Mouse (Mus musculus) hindbrain, postnatal 0 days (tissue): ENCODE measurements at regions not wholly inside any gene's neighbourhood (a gene's known extent, or its start where the extent isn't known, plus 50 kb on each side); places are given as distances from the start of the nearest gene placed in this dataset.

Source experiments
- ATAC-seq: fragments of 200-750 bp; cut with Nextera tagmentation; 2 replicates; pipeline ENCODE4 v1.8.0; 2017; ENCODE audit warnings: mild to moderate bottlenecking, moderate TSS enrichment, moderate library complexity
- DNase-seq: peaks from one replicate; pipeline ENCODE4 v3.0.0-alpha.2; 2015; ENCODE audit warnings: low spot score
- H3K27ac ChIP-seq: fragments of 300-500 bp; sonication (generic); 2 replicates; pipeline ENCODE4 v1.5.1; 2014; ENCODE audit warnings: mild to moderate bottlenecking
- H3K27me3 ChIP-seq: fragments of 300-500 bp; sonication (generic); 2 replicates; pipeline ENCODE4 v1.6.1; 2014; ENCODE audit warnings: low read length, mixed read lengths; ENCODE audit not compliant: insufficient read depth
- H3K36me3 ChIP-seq: fragments of 300-500 bp; sonication (generic); 2 replicates; pipeline ENCODE4 v1.6.1; 2014; ENCODE audit warnings: low read length, mixed read lengths; ENCODE audit not compliant: insufficient read depth
- H3K4me1 ChIP-seq: fragments of 300-500 bp; sonication (generic); 2 replicates; pipeline ENCODE4 v1.6.1; 2014; ENCODE audit warnings: antibody characterized with exemption, low read length, mixed read lengths; ENCODE audit not compliant: insufficient read depth
- H3K4me2 ChIP-seq: fragments of 300-500 bp; sonication (generic); 2 replicates; pipeline ENCODE4 v1.6.1; 2014; ENCODE audit warnings: low read depth, mild to moderate bottlenecking, low read length, moderate library complexity, mixed read lengths
- H3K4me3 ChIP-seq: fragments of 300-500 bp; sonication (generic); 2 replicates; pipeline ENCODE4 v1.5.1; 2014; ENCODE audit warnings: low read length
- H3K9ac ChIP-seq: fragments of 300-500 bp; sonication (generic); replicated peaks from 2 replicates; pipeline ENCODE4 v1.6.1; 2014; ENCODE audit warnings: mild to moderate bottlenecking, low read length, moderate library complexity, mixed read lengths
- H3K9me3 ChIP-seq: fragments of 300-500 bp; sonication (generic); 2 replicates; pipeline ENCODE4 v1.6.1; 2016; ENCODE audit warnings: low read length, mixed read lengths
- CTCF ChIP-seq: IDR thresholded peaks from 2 replicates; pipeline ENCODE4 v1.5.1; 2016; ENCODE audit warnings: antibody characterized with exemption, control low read depth, low read depth
- WGBS: fragments of 180-500 bp; shearing (Covaris S2); extraction: QIAGEN DNeasy Blood & Tissue Kit; methylation state at CpG from one replicate; pipeline ENCODE4 v1.1.7; 2014; 5-methylcytosine and 5-hydroxymethylcytosine counted together

DNA sequence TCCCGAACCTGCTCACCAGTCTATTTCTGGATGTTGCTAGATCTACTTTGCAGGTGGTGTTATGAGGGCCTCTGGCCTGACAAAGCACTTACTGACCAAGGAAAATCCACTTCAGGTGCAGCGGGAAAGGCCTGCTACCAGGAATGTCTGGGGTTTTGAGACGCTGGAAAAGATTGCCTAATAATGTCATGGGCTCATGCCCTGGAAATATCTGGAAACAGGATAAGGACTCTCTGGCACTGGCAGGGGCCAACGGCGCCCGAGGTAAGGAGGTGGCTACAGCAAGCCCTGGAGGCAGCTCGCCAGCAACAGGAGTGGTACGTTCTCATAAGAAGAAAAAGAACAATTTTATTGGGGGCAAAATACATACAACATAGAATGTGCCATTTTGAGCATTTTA lies 94.7 kb downstream of the Zfp36l1 start:
- WGBS: 77% methylated on average over 8 of the region's 8 CpGs
- peaks cover 19% of the 10 kb centered on the region for H3K4me1 ChIP-seq

DNA sequence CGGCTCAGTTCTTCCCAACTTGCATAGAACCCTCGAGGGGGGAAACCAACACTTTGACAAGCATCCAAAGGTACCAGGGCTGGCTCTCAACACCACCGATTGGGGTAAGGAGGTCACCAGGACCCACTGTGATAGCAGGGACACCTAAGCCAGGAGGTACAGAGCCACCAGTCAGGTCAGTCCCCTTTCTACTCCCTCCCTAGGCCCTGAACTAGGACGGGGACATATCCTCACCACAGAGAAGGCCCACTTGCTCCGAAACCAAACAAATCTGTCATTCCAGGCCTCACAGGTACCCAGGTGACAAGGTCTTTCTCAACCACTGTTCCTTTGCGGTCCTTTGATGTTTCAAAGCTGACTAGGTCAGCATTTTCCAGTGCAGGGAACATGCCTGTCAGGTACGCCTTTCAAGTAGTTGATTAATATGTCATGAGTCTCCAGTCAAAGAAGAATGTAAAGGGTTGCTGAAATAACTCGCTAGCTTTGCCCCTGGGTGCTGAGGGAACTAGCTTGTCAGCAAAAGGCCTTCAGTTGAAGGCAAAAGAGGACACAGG lies 95.4 kb downstream of the Zfp36l1 start:
- WGBS: 78% methylated on average over 8 of the region's 8 CpGs
- no peak for ATAC-seq
- TF ChIP-seq CTCF: no peak
- no peaks in the 10 kb centered on the region for H3K27me3 ChIP-seq
- no peak overlapping the region for H3K9ac ChIP-seq
- no peaks in the 10 kb centered on the region for H3K9me3 ChIP-seq
- H3K27ac ChIP-seq: no peak overlapping the region
- peaks cover 14% of the 10 kb centered on the region for H3K4me1 ChIP-seq
- H3K4me3 ChIP-seq: no peak overlapping the region
- no peak for DNase-seq
- H3K4me2 ChIP-seq: no peak overlapping the region
- no peaks in the 10 kb centered on the region for H3K36me3 ChIP-seq

More for the DNA sequence above, 94.7 kb downstream of the Zfp36l1 start:
- no peak overlapping the region for H3K4me3 ChIP-seq
- H3K27me3 ChIP-seq: no peaks in the 10 kb centered on the region
- H3K36me3 ChIP-seq: no peaks in the 10 kb centered on the region
- DNase-seq (no peak), ATAC-seq (no peak)
- H3K27ac ChIP-seq: no peak overlapping the region
- H3K9ac ChIP-seq: no peak overlapping the region
- TF ChIP-seq CTCF: no peak
- H3K9me3 ChIP-seq: no peaks in the 10 kb centered on the region
- H3K4me2 ChIP-seq: no peak overlapping the region

DNA sequence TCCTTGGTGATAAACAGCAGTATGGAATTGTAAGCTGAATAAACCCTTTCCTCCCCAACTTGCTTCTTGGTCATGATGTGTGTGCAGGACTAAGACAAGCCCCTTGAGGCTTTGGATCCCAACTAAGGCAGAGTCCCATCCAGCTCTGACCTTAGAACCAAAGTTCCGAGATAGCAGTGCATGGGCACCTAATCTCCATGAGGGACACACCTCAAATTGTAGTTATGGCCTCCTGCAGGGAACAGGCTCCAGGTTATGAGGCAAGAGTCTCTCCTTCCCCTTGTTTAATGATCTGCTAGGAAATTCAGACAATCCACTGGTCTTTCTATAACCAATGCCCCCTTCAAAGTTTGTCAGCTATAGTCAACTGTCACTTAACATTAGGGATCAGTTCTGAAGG lies 96.9 kb downstream of the Zfp36l1 start:
- no peak overlapping the region for H3K27ac ChIP-seq
- no peaks in the 10 kb centered on the region for H3K27me3 ChIP-seq
- WGBS: 97% methylated on average over 1 of the region's 1 CpGs
- H3K4me3 ChIP-seq: no peak overlapping the region
- TF ChIP-seq CTCF: no peak
- DNase-seq (no peak), ATAC-seq (no peak)
- peaks cover 3% of the 10 kb centered on the region for H3K4me1 ChIP-seq
- no peak overlapping the region for H3K9ac ChIP-seq
- H3K9me3 ChIP-seq: no peaks in the 10 kb centered on the region
- H3K4me2 ChIP-seq: no peak overlapping the region
- no peaks in the 10 kb centered on the region for H3K36me3 ChIP-seq

DNA sequence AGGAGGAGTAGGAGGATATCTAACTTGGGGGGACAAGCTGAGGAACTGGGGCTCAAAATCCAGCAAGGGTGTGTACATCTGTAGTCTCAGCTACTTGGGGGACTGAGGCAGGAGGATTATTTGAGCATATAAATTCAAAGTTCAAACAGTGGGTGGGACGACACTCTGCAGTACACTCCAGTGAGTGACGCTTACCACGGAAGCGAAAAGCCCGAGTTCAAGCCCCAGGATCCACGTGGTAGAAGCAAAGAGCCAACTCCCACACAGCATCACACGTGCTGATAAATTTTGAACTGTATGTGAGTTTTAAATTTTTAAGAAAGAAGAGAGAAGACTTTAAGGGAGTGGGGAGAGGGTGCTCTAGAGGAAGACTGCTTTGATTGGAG lies 98.2 kb downstream of the Zfp36l1 start:
- DNase-seq (no peak), ATAC-seq (peak; percentile 37; the same call in 1 of the 2 replicates)
- no peak for TF ChIP-seq CTCF
- Histone ChIP-seq H3K36me3 (no peaks in the 10 kb centered on the region), H3K4me2 (peak overlapping the region; percentile 44), H3K9me3 (no peaks in the 10 kb centered on the region), H3K4me3 (no peak overlapping the region), H3K27me3 (no peaks in the 10 kb centered on the region), H3K4me1 (no peaks in the 10 kb centered on the region; the same call in 1 of the 2 replicates), H3K27ac (peak overlapping the region; percentile 75), H3K9ac (no peak overlapping the region; the same call in 1 of the 2 replicates)
- 37% methylated on average over 7 of the region's 7 CpGs for WGBS

DNA sequence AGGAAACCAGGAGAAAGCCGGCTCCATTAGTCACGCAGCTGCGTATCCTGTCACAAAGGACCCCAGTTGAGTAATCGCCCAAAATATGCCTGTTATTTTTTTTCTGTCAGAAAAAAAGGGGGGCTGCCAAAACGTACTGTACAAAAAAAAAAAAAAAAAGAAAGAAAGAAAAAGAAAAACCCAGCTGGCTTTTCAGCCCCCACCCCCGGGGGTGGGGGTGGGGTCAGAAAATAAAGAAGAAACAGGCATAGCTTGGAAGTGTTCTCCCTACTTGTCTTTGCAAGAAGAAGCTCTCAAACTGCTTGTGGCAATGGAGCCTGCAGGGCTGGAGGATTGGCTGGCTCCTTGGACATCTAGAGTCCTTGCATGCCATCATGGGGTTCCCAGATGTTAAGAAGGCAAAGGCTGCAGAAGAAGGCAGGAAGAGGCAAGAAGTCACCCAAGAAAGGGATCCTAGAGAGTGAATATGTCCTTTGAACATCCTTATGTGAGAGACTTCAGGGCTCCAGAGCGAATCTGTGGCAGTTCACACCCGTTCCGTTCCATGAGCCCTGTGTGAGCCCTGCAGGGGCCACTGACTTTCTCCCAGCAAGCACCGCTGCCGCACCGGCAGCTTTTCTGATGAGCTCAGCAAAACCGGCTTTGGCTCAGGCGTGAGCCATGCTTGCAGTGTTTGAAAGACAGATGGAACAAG lies 98.8 kb downstream of the Zfp36l1 start:
- no peaks in the 10 kb centered on the region for H3K36me3 ChIP-seq
- H3K9ac ChIP-seq: peak overlapping the region; percentile 19; the same call in 1 of the 2 replicates
- no peaks in the 10 kb centered on the region; the same call in 1 of the 2 replicates for H3K4me1 ChIP-seq
- H3K27me3 ChIP-seq: no peaks in the 10 kb centered on the region
- peak overlapping the region; percentile 44 for H3K4me2 ChIP-seq
- 6% methylated on average over 14 of the region's 14 CpGs for WGBS
- peak overlapping the region; percentile 1; the same call in 1 of the 2 replicates for H3K4me3 ChIP-seq
- DNase-seq (peak; percentile 74), ATAC-seq (peak; percentile 79)
- TF ChIP-seq CTCF: no peak
- H3K9me3 ChIP-seq: no peaks in the 10 kb centered on the region
- H3K27ac ChIP-seq: peak overlapping the region; percentile 75

DNA sequence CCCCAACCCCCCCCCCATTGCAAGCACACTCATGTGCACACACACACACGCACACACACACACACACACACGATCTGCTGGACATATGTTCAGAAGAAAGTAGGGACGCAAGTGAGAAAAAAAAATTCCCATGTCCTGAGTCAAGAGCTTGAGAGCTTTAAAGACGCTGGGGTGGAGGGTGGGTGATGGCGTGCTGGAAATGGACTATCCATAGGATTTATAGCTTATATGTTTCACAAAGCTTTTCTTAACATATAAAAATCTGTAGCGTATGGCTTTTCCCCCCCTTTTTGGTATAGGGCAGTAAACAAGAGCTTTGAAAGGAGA lies 99.3 kb downstream of the Zfp36l1 start:
- Histone ChIP-seq H3K4me1 (no peaks in the 10 kb centered on the region; the same call in 1 of the 2 replicates), H3K9ac (peak overlapping the region; percentile 19; the same call in 1 of the 2 replicates), H3K4me3 (peak overlapping the region; percentile 1; the same call in 1 of the 2 replicates), H3K27me3 (no peaks in the 10 kb centered on the region), H3K4me2 (peak overlapping the region; percentile 44), H3K36me3 (no peaks in the 10 kb centered on the region), H3K9me3 (no peaks in the 10 kb centered on the region), H3K27ac (peak overlapping the region; percentile 75; the same call in 1 of the 2 replicates)
- ATAC-seq: peak; percentile 43; the same call in 1 of the 2 replicates
- no peak for TF ChIP-seq CTCF
- peak; percentile 25 for DNase-seq
- whole genome bisulfite sequencing: 30% methylated on average over 6 of the region's 6 CpGs

DNA sequence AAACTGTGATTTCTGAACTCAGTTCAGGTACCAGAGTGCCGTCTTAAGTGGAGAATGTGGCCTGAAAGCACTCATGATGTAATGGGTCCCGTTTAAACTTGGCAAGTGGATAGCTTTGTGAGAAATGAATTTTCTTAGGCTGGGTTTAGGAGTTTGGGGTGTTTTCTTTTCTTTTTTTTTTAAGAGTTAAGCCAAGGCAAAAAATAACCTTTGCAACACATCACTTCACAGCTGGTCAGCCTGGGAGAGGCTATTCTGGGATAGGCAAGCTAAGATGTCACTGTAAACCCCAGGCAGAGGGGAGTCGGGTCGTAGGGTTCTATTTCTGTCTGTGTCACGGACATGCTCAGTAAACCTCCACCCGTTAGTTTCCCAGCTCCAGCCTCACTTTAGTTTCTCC lies 100.9 kb downstream of the Zfp36l1 start:
- TF ChIP-seq CTCF: no peak
- no peak for ATAC-seq
- Histone ChIP-seq H3K27me3 (no peaks in the 10 kb centered on the region), H3K36me3 (no peaks in the 10 kb centered on the region), H3K4me1 (no peaks in the 10 kb centered on the region; the same call in 1 of the 2 replicates), H3K27ac (no peak overlapping the region), H3K4me3 (no peak overlapping the region), H3K9me3 (no peaks in the 10 kb centered on the region), H3K9ac (no peak overlapping the region), H3K4me2 (no peak overlapping the region)
- WGBS: 80% methylated on average over 6 of the region's 6 CpGs
- DNase-seq: no peak
